In the genomic region with DNA sequence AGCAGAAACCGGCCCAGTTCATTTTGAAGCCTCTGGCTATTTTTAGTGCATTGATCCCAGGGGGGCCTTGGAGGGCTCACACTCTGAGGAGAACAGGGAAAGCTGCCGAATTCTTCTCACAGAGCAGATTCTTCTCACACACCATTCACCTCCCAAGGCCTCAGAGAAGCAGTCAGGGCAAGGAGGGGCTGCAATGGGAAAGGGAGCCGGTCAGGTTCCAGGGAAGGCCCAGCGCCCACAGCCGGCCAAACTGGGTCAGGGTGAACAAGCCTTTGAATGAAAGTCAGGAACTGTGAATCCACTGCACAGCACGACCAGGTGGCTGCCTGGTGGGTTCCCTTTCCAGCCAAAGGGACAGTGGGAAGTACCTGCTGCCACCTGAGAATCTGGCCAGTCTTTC, we compare ENCODE assay signal across 16 mouse cellular contexts. TPM values are rescaled to one million over a fixed set of nuclear protein-coding genes. Genes with fewer than 3 reads are reported as not detected.
DNase-seq lines count a peak whose midpoint lies in the region; ATAC-seq lines count a peak whose summit lies in the region.
"Had no signal": no experiment of that assay in that cellular context is flagged by ENCODE, and none has a peak within 500 bp of the region (broad histone marks: within the 10 kb centered on the region; RNA-seq: fewer than 3 reads in every experiment).

No protein-coding gene starts in this region.

- peaks cover 19% of the 10 kb centered on the region for H3K4me1 ChIP-seq in heart, embryonic 10.5 days
- no peaks in the 10 kb centered on the region for H3K4me1 ChIP-seq in intestine, embryonic 16.5 days (ENCODE audit: control insufficient read depth, insufficient read depth, low read length)
- H3K4me1 ChIP-seq: embryonic facial prominence, embryonic 15.5 days; forebrain, embryonic 13.5 days; hindbrain, embryonic 15.5 days; liver, embryonic 13.5 days; midbrain, embryonic 12.5 days had no signal

- no peak for ATAC-seq in intestine, embryonic 16.5 days
- ATAC-seq: activated CD4-positive, CD25-positive, alpha-beta regulatory T cell, adult 4 months; forebrain, embryonic 13.5 days had no signal

- H3K9ac ChIP-seq in intestine, embryonic 16.5 days (ENCODE audit: low read depth, low read length): no peak overlapping the region
- H3K9ac ChIP-seq: embryonic facial prominence, embryonic 15.5 days; forebrain, embryonic 13.5 days; hindbrain, embryonic 15.5 days; liver, embryonic 13.5 days; midbrain, embryonic 12.5 days had no signal

- no peaks in the 10 kb centered on the region for H3K9me3 ChIP-seq in heart, embryonic 10.5 days
- H3K9me3 ChIP-seq in intestine, embryonic 16.5 days (ENCODE audit: control insufficient read depth, low read length): no peaks in the 10 kb centered on the region
- H3K9me3 ChIP-seq: embryonic facial prominence, embryonic 15.5 days; forebrain, embryonic 13.5 days; hindbrain, embryonic 15.5 days; liver, embryonic 13.5 days; midbrain, embryonic 12.5 days had no signal

- H3K27ac ChIP-seq in heart, embryonic 10.5 days: peak overlapping the region; percentile 67
- no peak overlapping the region for H3K27ac ChIP-seq in intestine, embryonic 16.5 days (ENCODE audit: low read length)
- H3K27ac ChIP-seq: embryonic facial prominence, embryonic 15.5 days; forebrain, embryonic 13.5 days; hindbrain, embryonic 15.5 days; liver, embryonic 13.5 days; midbrain, embryonic 12.5 days had no signal

- H3K27me3 ChIP-seq in heart, embryonic 10.5 days (ENCODE audit: insufficient read depth, poor library complexity, severe bottlenecking): no peaks in the 10 kb centered on the region
- no peaks in the 10 kb centered on the region for H3K27me3 ChIP-seq in intestine, embryonic 16.5 days (replicated peaks; ENCODE audit: control insufficient read depth, insufficient read depth, low read length)
- H3K27me3 ChIP-seq: CH12.LX; embryonic facial prominence, embryonic 15.5 days; forebrain, embryonic 13.5 days; hindbrain, embryonic 15.5 days; liver, embryonic 13.5 days; midbrain, embryonic 12.5 days had no signal

- DNase-seq in adrenal gland, postnatal 10 days: peak; percentile 13
- no peak for DNase-seq in adrenal gland, adult (ENCODE audit: inconsistent age in 2 of 2, low spot score in 1 of 2)
- peak; percentile 19 for DNase-seq in retina, postnatal 1 day
- no peak for DNase-seq in retina, embryonic 14.5 days (ENCODE audit: low spot score)
- no peak for DNase-seq in heart, embryonic 10.5 days (ENCODE audit: low spot score)
- no peak for DNase-seq in layer of hippocampus, adult 9-11 months
- DNase-seq in ovary, postnatal 14 days (ENCODE audit: low spot score): no peak
- DNase-seq: liver, embryonic 13.5 days; lung, postnatal 14 days had no signal

- H3K4me2 ChIP-seq in intestine, embryonic 16.5 days (ENCODE audit: low read depth, low read length): no peak overlapping the region
- H3K4me2 ChIP-seq: embryonic facial prominence, embryonic 15.5 days; forebrain, embryonic 13.5 days; hindbrain, embryonic 15.5 days; liver, embryonic 13.5 days; midbrain, embryonic 12.5 days had no signal

- H3K36me3 ChIP-seq in heart, embryonic 10.5 days: no peaks in the 10 kb centered on the region
- no peaks in the 10 kb centered on the region for H3K36me3 ChIP-seq in intestine, embryonic 16.5 days (ENCODE audit: control insufficient read depth, insufficient read depth, low read length)
- H3K36me3 ChIP-seq: embryonic facial prominence, embryonic 15.5 days; hindbrain, embryonic 15.5 days; liver, embryonic 13.5 days; midbrain, embryonic 12.5 days had no signal

- no peak overlapping the region for H3K4me3 ChIP-seq in heart, embryonic 10.5 days
- H3K4me3 ChIP-seq in intestine, embryonic 16.5 days (ENCODE audit: low read length): no peak overlapping the region
- H3K4me3 ChIP-seq: embryonic facial prominence, embryonic 15.5 days; forebrain, embryonic 13.5 days; hindbrain, embryonic 15.5 days; liver, embryonic 13.5 days; midbrain, embryonic 12.5 days had no signal

- 24% methylated on average over 6 of the region's 6 CpGs for WGBS in heart, embryonic 10.5 days
- WGBS in intestine, embryonic 16.5 days: 59% methylated on average over 6 of the region's 6 CpGs

RNA-seq across cellular contexts. Expression of gene Dgkg, which starts 47.9 kb away (rescaled TPM):
- total RNA-seq in adrenal gland, postnatal 10 days (2021): 1 to 10 TPM; 2.3 to 3.1 TPM
- polyA plus RNA-seq in heart, embryonic 10.5 days (2016; fragmentation: Nextera tagmentation; extraction: Ambion mirVana): 0.31 and 0.49 TPM in 2 replicates
- 5.5 and 5.9 TPM in 2 replicates for polyA plus RNA-seq in intestine, embryonic 16.5 days (2015; fragmentation: Nextera tagmentation; extraction: Ambion mirVana)

Comparison
In these comparisons a context has a peak if more than half of its experiments do, and no peak if none do; other contexts are left out.
1. DNase-seq: peak in adrenal gland, postnatal 10 days (single experiment) and retina, postnatal 1 day (single experiment); none in adrenal gland, adult (0 of 2), retina, embryonic 14.5 days (single experiment), heart, embryonic 10.5 days (single experiment), layer of hippocampus, adult 9-11 months (single experiment) and ovary, postnatal 14 days (single experiment).